Mouse (Mus musculus): ENCODE measurements around the gene Yeats4. TPM values are rescaled to one million over a fixed set of nuclear protein-coding genes. Genes with fewer than 3 reads are reported as not detected.

Yeats4 gene
- polyA plus RNA-seq, 1 experiment from 2014 or later, result 67.0 TPM

GRCm38 (mm10) chr10:117195005-117195404 is 29.3 kb downstream of the Yeats4 start:
- ATAC-seq (replicated peaks; ENCODE audit: low FRiP score, low read depth) (no peak), DNase-seq (ENCODE audit: low spot score) (no peak)
- Histone ChIP-seq H3K27ac (no peak overlapping the region), H3K4me3 (replicated peaks; ENCODE audit: low read depth, low read length) (no peak overlapping the region), H3K36me3 (ENCODE audit: insufficient read depth, low read length) (no peaks in the 10 kb centered on the region), H3K4me1 (replicated peaks; ENCODE audit: insufficient read depth, low read length) (no peaks in the 10 kb centered on the region), H3K9ac (ENCODE audit: low read depth, low read length) (no peak overlapping the region), H3K9me3 (replicated peaks; ENCODE audit: low read length) (no peaks in the 10 kb centered on the region), H3K4me2 (ENCODE audit: low read length) (no peak overlapping the region), H3K27me3 (ENCODE audit: insufficient read depth, low read length) (no peaks in the 10 kb centered on the region)
- no peak for TF ChIP-seq CTCF (IDR thresholded peaks at IDR 0.05; ENCODE audit: low read depth)
- WGBS, result 82% methylated on average over 12 of the region's 12 CpGs

GRCm38 (mm10) chr10:117193364-117193763 is 30.9 kb downstream of the Yeats4 start:
- no peak overlapping the region for H3K4me2 ChIP-seq (ENCODE audit: low read length)
- no peaks in the 10 kb centered on the region for H3K4me1 ChIP-seq (replicated peaks; ENCODE audit: insufficient read depth, low read length)
- no peak overlapping the region for H3K9ac ChIP-seq (ENCODE audit: low read depth, low read length)
- H3K4me3 ChIP-seq (replicated peaks; ENCODE audit: low read depth, low read length), result no peak overlapping the region
- H3K36me3 ChIP-seq (ENCODE audit: insufficient read depth, low read length), result no peaks in the 10 kb centered on the region
- H3K27me3 ChIP-seq (ENCODE audit: insufficient read depth, low read length), result no peaks in the 10 kb centered on the region
- no peak overlapping the region for H3K27ac ChIP-seq
- H3K9me3 ChIP-seq (replicated peaks; ENCODE audit: low read length), result no peaks in the 10 kb centered on the region
- DNase-seq (ENCODE audit: low spot score) (peak; percentile 42), ATAC-seq (replicated peaks; ENCODE audit: low FRiP score, low read depth) (no peak)
- WGBS, result 59% methylated on average over 5 of the region's 5 CpGs
- TF ChIP-seq CTCF (IDR thresholded peaks at IDR 0.05; ENCODE audit: low read depth), result no peak

- H3K4me2 ChIP-seq (ENCODE audit: low read length), result no peak overlapping the region
- no peaks in the 10 kb centered on the region for H3K9me3 ChIP-seq (replicated peaks; ENCODE audit: low read length)
- DNase-seq (ENCODE audit: low spot score) (no peak), ATAC-seq (replicated peaks; ENCODE audit: low FRiP score, low read depth) (no peak)
- no peaks in the 10 kb centered on the region for H3K27me3 ChIP-seq (ENCODE audit: insufficient read depth, low read length)
- no peak overlapping the region for H3K9ac ChIP-seq (ENCODE audit: low read depth, low read length)
- 60% methylated on average over 9 of the region's 9 CpGs for WGBS
- no peak overlapping the region for H3K27ac ChIP-seq
- no peak for TF ChIP-seq CTCF (IDR thresholded peaks at IDR 0.05; ENCODE audit: low read depth)
- H3K36me3 ChIP-seq (ENCODE audit: insufficient read depth, low read length), result no peaks in the 10 kb centered on the region
- H3K4me1 ChIP-seq (replicated peaks; ENCODE audit: insufficient read depth, low read length), result no peaks in the 10 kb centered on the region
- H3K4me3 ChIP-seq (replicated peaks; ENCODE audit: low read depth, low read length), result no peak overlapping the region
Observed at GRCm38 (mm10) chr10:117185399-117186089, 38.8 kb downstream of the Yeats4 start.

- H3K36me3 ChIP-seq (ENCODE audit: insufficient read depth, low read length), result no peaks in the 10 kb centered on the region
- no peak overlapping the region for H3K27ac ChIP-seq
- WGBS, result 30% methylated on average over 3 of the region's 3 CpGs
- H3K27me3 ChIP-seq (ENCODE audit: insufficient read depth, low read length), result no peaks in the 10 kb centered on the region
- ATAC-seq (replicated peaks; ENCODE audit: low FRiP score, low read depth) (no peak), DNase-seq (ENCODE audit: low spot score) (no peak)
- H3K4me2 ChIP-seq (ENCODE audit: low read length), result no peak overlapping the region
- no peak overlapping the region for H3K9ac ChIP-seq (ENCODE audit: low read depth, low read length)
- no peaks in the 10 kb centered on the region for H3K4me1 ChIP-seq (replicated peaks; ENCODE audit: insufficient read depth, low read length)
- H3K9me3 ChIP-seq (replicated peaks; ENCODE audit: low read length), result no peaks in the 10 kb centered on the region
- no peak for TF ChIP-seq CTCF (IDR thresholded peaks at IDR 0.05; ENCODE audit: low read depth)
- H3K4me3 ChIP-seq (replicated peaks; ENCODE audit: low read depth, low read length), result no peak overlapping the region
Observed at GRCm38 (mm10) chr10:117181098-117181497, 43.2 kb downstream of the Yeats4 start.

- Histone ChIP-seq H3K27ac (no peak overlapping the region), H3K27me3 (ENCODE audit: insufficient read depth, low read length) (no peaks in the 10 kb centered on the region), H3K9ac (ENCODE audit: low read depth, low read length) (no peak overlapping the region), H3K36me3 (ENCODE audit: insufficient read depth, low read length) (no peaks in the 10 kb centered on the region), H3K4me2 (ENCODE audit: low read length) (no peak overlapping the region), H3K4me3 (replicated peaks; ENCODE audit: low read depth, low read length) (no peak overlapping the region), H3K9me3 (replicated peaks; ENCODE audit: low read length) (no peaks in the 10 kb centered on the region), H3K4me1 (replicated peaks; ENCODE audit: insufficient read depth, low read length) (0 out of 2 replicates have a peak, but pooled peaks cover 4% of the 10 kb centered on the region)
- 65% methylated on average over 12 of the region's 12 CpGs for WGBS
- no peak for TF ChIP-seq CTCF (IDR thresholded peaks at IDR 0.05; ENCODE audit: low read depth)
- DNase-seq (ENCODE audit: low spot score) (no peak), ATAC-seq (replicated peaks; ENCODE audit: low FRiP score, low read depth) (no peak)
Observed at GRCm38 (mm10) chr10:117174645-117175044, 49.7 kb downstream of the Yeats4 start.

- DNase-seq (ENCODE audit: low spot score), result peak; percentile 33
Observed at GRCm38 (mm10) chr10:117173566-117174438, 50.5 kb downstream of the Yeats4 start.

More at GRCm38 (mm10) chr10:117173566-117174438, 50.5 kb downstream of the Yeats4 start:
- ATAC-seq (replicated peaks; ENCODE audit: low FRiP score, low read depth), result no peak
- Histone ChIP-seq H3K9me3 (replicated peaks; ENCODE audit: low read length) (no peaks in the 10 kb centered on the region), H3K4me2 (ENCODE audit: low read length) (0 out of 2 replicates have a peak overlapping the region, but pooled peaks have one; percentile 13), H3K4me3 (replicated peaks; ENCODE audit: low read depth, low read length) (no peak overlapping the region), H3K9ac (ENCODE audit: low read depth, low read length) (no peak overlapping the region), H3K27ac (no peak overlapping the region), H3K27me3 (ENCODE audit: insufficient read depth, low read length) (no peaks in the 10 kb centered on the region), H3K36me3 (ENCODE audit: insufficient read depth, low read length) (no peaks in the 10 kb centered on the region), H3K4me1 (replicated peaks; ENCODE audit: insufficient read depth, low read length) (0 out of 2 replicates have a peak, but pooled peaks cover 4% of the 10 kb centered on the region)
- TF ChIP-seq CTCF (IDR thresholded peaks at IDR 0.05; ENCODE audit: low read depth), result no peak
- WGBS, result 46% methylated on average over 13 of the region's 13 CpGs
